Mouse (Mus musculus) forebrain, embryonic 11.5 days (tissue): Measurements from ENCODE around the gene Fen1. TPM values are rescaled to one million over a fixed set of nuclear protein-coding genes. Genes with fewer than 3 reads are reported as not detected.

Experiments used
- ATAC-seq: fragments of 200-750 bp; cut with Nextera tagmentation; replicated peaks from 2 replicates; pipeline ENCODE4 v1.8.0; 2017; ENCODE audit warnings: moderate TSS enrichment; ENCODE audit not compliant: low FRiP score
- DNase-seq: peaks from one replicate; pipeline ENCODE4 v3.0.0-alpha.2; 2017; ENCODE audit warnings: low spot score
- H3K27ac ChIP-seq: fragments of 300-500 bp; sonication (generic); 2 replicates; pipeline ENCODE4 v1.5.1; 2014; ENCODE audit warnings: low read depth, low read length
- H3K27me3 ChIP-seq: fragments of 300-500 bp; sonication (generic); 2 replicates; pipeline ENCODE4 v1.6.1; 2014; ENCODE audit warnings: mild to moderate bottlenecking, low read length, mixed read lengths; ENCODE audit not compliant: control insufficient read depth, insufficient read depth
- H3K36me3 ChIP-seq: fragments of 300-500 bp; sonication (generic); 2 replicates; pipeline ENCODE4 v1.6.1; 2014; ENCODE audit warnings: mild to moderate bottlenecking, low read length, moderate library complexity, mixed read lengths; ENCODE audit not compliant: control insufficient read depth, insufficient read depth
- H3K4me1 ChIP-seq: fragments of 300-500 bp; sonication (generic); replicated peaks from 2 replicates; pipeline ENCODE4 v1.6.1; 2014; ENCODE audit warnings: low read length, mixed read lengths; ENCODE audit not compliant: control insufficient read depth, insufficient read depth
- H3K4me2 ChIP-seq: fragments of 300-500 bp; sonication (generic); 2 replicates; pipeline ENCODE4 v1.6.1; 2014; ENCODE audit warnings: low read depth, mild to moderate bottlenecking, low read length, moderate library complexity, mixed read lengths; ENCODE audit not compliant: severe bottlenecking
- H3K4me3 ChIP-seq: fragments of 300-500 bp; sonication (generic); 2 replicates; pipeline ENCODE4 v1.5.1; 2014; ENCODE audit warnings: low read depth, low read length
- H3K9ac ChIP-seq: fragments of 300-500 bp; sonication (generic); 2 replicates; pipeline ENCODE4 v1.6.1; 2014; ENCODE audit warnings: low read length
- H3K9me3 ChIP-seq: fragments of 300-500 bp; sonication (generic); 2 replicates; pipeline ENCODE4 v1.6.1; 2016; ENCODE audit warnings: low read length, mixed read lengths; ENCODE audit not compliant: control insufficient read depth
- WGBS: fragments of 180-500 bp; shearing (Covaris S2); extraction: QIAGEN DNeasy Blood & Tissue Kit; methylation state at CpG from one replicate; pipeline ENCODE4 v1.1.7; 2014; 5-methylcytosine and 5-hydroxymethylcytosine counted together
- polyA plus RNA-seq: library from polyadenylated mRNA; unstranded; fragments of >200 nt; fragmentation: Nextera tagmentation; extraction: Ambion mirVana; gene quantifications from 2 replicates; pipeline ENCODE4 v1.2.1, GENCODE M21; 2014

Fen1 gene
- polyA plus RNA-seq, 1 experiment from 2014 or later, result 151 TPM

- DNase-seq, result no peak
- ATAC-seq, result no peak
- Histone ChIP-seq H3K4me1 (peaks cover 10% of the 10 kb centered on the region), H3K9me3 (no peaks in the 10 kb centered on the region), H3K4me3 (no peak overlapping the region), H3K36me3 (no peaks in the 10 kb centered on the region), H3K4me2 (no peak overlapping the region), H3K27ac (no peak overlapping the region), H3K9ac (no peak overlapping the region), H3K27me3 (peaks cover 9% of the 10 kb centered on the region)
- WGBS, result 71% methylated on average over 3 of the region's 3 CpGs
Observed at GRCm38 (mm10) chr19:10238477-10238876, 34.5 kb upstream of the Fen1 start.

GRCm38 (mm10) chr19:10235784-10236565, 32.0 kb upstream of the Fen1 start:
- ATAC-seq, result no peak
- no peaks in the 10 kb centered on the region for H3K9me3 ChIP-seq
- 87% methylated on average over 9 of the region's 9 CpGs for WGBS
- no peak overlapping the region for H3K4me3 ChIP-seq
- H3K27ac ChIP-seq, result no peak overlapping the region
- no peak overlapping the region for H3K9ac ChIP-seq
- no peak for DNase-seq
- H3K27me3 ChIP-seq, result peaks cover 9% of the 10 kb centered on the region
- no peaks in the 10 kb centered on the region for H3K36me3 ChIP-seq
- H3K4me2 ChIP-seq, result no peak overlapping the region
- H3K4me1 ChIP-seq, result peaks cover 8% of the 10 kb centered on the region

GRCm38 (mm10) chr19:10232327-10233017, 28.5 kb upstream of the Fen1 start:
- 32% methylated on average over 9 of the region's 9 CpGs for WGBS
- ATAC-seq (no peak; the same call in 1 of the 2 replicates), DNase-seq (no peak)
- H3K36me3 ChIP-seq, result no peaks in the 10 kb centered on the region
- 0 out of 2 replicates have a peak, but pooled peaks cover 3% of the 10 kb centered on the region for H3K4me1 ChIP-seq
- no peak overlapping the region for H3K9ac ChIP-seq
- no peak overlapping the region for H3K27ac ChIP-seq
- no peak overlapping the region for H3K4me2 ChIP-seq
- no peak overlapping the region for H3K4me3 ChIP-seq
- no peaks in the 10 kb centered on the region for H3K27me3 ChIP-seq
- H3K9me3 ChIP-seq, result no peaks in the 10 kb centered on the region

- Histone ChIP-seq H3K36me3 (no peaks in the 10 kb centered on the region), H3K27me3 (no peaks in the 10 kb centered on the region), H3K9ac (no peak overlapping the region), H3K4me1 (0 out of 2 replicates have a peak, but pooled peaks cover 3% of the 10 kb centered on the region), H3K27ac (no peak overlapping the region), H3K4me2 (no peak overlapping the region), H3K4me3 (no peak overlapping the region), H3K9me3 (no peaks in the 10 kb centered on the region)
- no peak for ATAC-seq
- 11% methylated on average over 5 of the region's 5 CpGs for WGBS
- DNase-seq, result no peak
Observed at GRCm38 (mm10) chr19:10231871-10232270, 27.9 kb upstream of the Fen1 start.

DNA sequence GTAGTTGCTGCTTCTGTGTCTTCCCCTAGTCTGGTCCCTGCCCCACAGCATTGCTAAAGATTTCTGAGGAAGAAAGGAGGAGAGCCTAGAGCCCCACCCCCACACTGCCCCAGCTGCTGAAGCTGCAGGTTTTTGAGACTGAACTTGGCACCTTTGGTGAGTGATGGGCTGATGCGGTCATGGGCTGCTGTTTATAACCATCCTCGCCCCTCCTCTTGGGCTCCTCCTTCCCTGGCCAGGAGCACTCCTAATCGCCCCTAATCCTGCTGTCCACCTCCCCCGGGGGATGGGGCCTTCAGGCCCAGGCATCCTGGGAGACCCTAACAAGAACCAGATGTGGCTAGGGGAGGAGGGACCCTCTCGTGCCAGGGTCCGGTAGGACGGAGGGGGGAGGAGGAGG, 27.0 kb upstream of the Fen1 start:
- Histone ChIP-seq H3K4me2 (no peak overlapping the region), H3K27ac (no peak overlapping the region), H3K4me1 (0 out of 2 replicates have a peak, but pooled peaks cover 3% of the 10 kb centered on the region), H3K27me3 (no peaks in the 10 kb centered on the region), H3K9me3 (no peaks in the 10 kb centered on the region), H3K9ac (peak overlapping the region; percentile 5; the same call in 1 of the 2 replicates), H3K36me3 (no peaks in the 10 kb centered on the region), H3K4me3 (no peak overlapping the region)
- ATAC-seq (no peak), DNase-seq (no peak)
- WGBS, result 9% methylated on average over 7 of the region's 7 CpGs

- ATAC-seq (no peak), DNase-seq (no peak)
- WGBS, result 88% methylated on average over 4 of the region's 4 CpGs
- no peaks in the 10 kb centered on the region for H3K27me3 ChIP-seq
- H3K4me3 ChIP-seq, result no peak overlapping the region
- H3K27ac ChIP-seq, result no peak overlapping the region
- peaks cover 5% of the 10 kb centered on the region; the same call in 1 of the 2 replicates for H3K4me1 ChIP-seq
- H3K36me3 ChIP-seq, result no peaks in the 10 kb centered on the region
- H3K4me2 ChIP-seq, result no peak overlapping the region; the same call in 1 of the 2 replicates
- H3K9me3 ChIP-seq, result no peaks in the 10 kb centered on the region
- no peak overlapping the region for H3K9ac ChIP-seq
Observed at GRCm38 (mm10) chr19:10225767-10226166, 21.8 kb upstream of the Fen1 start.

GRCm38 (mm10) chr19:10224637-10225453, 20.9 kb upstream of the Fen1 start:
- H3K4me2 ChIP-seq, result peak overlapping the region; percentile 35
- peaks cover 5% of the 10 kb centered on the region; the same call in 1 of the 2 replicates for H3K4me1 ChIP-seq
- ATAC-seq (peak; percentile 36; the same call in 1 of the 2 replicates), DNase-seq (no peak)
- no peaks in the 10 kb centered on the region for H3K36me3 ChIP-seq
- no peak overlapping the region for H3K27ac ChIP-seq
- H3K4me3 ChIP-seq, result no peak overlapping the region
- no peaks in the 10 kb centered on the region for H3K27me3 ChIP-seq
- WGBS, result 31% methylated on average over 26 of the region's 26 CpGs
- H3K9me3 ChIP-seq, result no peaks in the 10 kb centered on the region
- H3K9ac ChIP-seq, result peak overlapping the region; percentile 27; the same call in 1 of the 2 replicates

- Histone ChIP-seq H3K27ac (no peak overlapping the region), H3K36me3 (no peaks in the 10 kb centered on the region), H3K4me1 (peaks cover 5% of the 10 kb centered on the region; the same call in 1 of the 2 replicates), H3K27me3 (no peaks in the 10 kb centered on the region), H3K4me3 (no peak overlapping the region), H3K4me2 (no peak overlapping the region), H3K9ac (no peak overlapping the region), H3K9me3 (no peaks in the 10 kb centered on the region)
- no peak for DNase-seq
- WGBS, result 64% methylated on average over 2 of the region's 4 CpGs
- ATAC-seq, result no peak
Observed at GRCm38 (mm10) chr19:10223561-10223960, 19.6 kb upstream of the Fen1 start.
